Mouse (Mus musculus) brain, embryonic 18.5 days (tissue): ENCODE data around the gene Ccdc81.
A peak's percentile ranks its signal among the peaks of the same experiment; 100 is the strongest.

ENCODE experiments used
- DNase-seq: peaks from one replicate; pipeline ENCODE4 v3.0.0-alpha.2; 2012; ENCODE audit warnings: low read depth, low spot score

The Ccdc81 gene

DNA sequence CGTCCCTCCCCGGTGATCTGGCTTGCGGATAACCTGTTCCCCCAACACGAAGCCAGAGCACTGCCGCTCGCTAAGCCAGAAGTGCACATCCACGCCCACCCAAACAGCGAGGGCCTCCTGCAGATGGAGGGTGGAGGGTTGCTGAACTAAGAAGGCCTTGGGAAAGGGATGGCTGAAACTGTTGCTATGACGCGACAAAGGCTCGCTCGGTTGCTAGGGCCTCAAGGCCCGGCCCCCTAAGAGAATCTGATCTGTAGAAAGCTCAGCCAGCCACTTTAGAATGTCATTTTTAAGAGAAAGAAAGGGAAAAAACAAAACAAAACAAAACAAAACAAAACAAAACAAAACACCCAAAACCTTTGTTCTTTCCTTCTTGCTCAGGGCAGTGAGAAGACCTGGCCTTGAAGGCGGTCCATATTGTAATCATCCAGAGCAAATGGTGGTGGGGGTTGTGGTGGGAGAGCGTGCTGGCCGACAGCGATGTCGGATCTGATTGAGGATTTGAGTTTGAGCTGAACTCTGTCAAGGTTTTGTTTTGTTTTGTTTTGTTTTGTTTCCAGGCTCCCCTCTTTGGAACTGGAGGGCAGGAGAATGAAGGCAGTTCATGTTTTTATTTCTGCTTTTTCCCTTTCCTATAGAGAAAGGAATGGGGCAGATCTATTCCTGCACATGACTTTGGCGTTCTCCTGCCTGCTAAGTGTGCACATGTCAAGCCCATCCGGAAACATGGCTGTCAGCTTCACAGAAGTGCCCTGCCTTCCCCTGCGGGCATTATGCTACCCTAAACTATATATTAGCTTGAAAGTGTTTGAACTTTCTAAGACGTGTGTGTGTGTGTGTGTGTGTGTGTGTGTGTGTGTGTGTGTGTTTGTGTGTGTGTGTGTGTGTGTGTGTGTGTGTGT is at the start of gene Ccdc81:
Gene Ccdc81, minus strand, starts transcription at position 188 of the 902 bp plus-strand sequence.
- no peak for DNase-seq

DNA sequence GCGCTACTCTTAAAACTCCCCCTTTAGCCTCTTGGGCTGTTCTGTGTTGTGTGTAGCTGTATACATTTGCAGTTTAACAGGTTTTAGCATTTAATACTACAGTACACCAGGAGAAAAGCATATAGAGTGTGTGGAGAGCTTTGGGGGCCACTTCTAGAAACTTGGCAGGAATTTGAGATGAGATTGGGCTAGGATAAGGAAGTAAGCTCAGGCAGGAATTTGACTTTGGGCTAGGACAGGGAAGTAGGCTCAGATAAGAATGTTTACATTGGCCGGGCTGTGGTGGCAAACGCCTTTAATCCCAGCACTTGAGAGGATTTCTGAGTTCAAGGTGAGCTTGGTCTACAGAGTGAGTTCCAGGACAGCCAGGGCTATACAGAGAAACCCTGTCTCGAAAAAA is 46.0 kb upstream of the Ccdc81 start:
- DNase-seq, result no peak

DNA sequence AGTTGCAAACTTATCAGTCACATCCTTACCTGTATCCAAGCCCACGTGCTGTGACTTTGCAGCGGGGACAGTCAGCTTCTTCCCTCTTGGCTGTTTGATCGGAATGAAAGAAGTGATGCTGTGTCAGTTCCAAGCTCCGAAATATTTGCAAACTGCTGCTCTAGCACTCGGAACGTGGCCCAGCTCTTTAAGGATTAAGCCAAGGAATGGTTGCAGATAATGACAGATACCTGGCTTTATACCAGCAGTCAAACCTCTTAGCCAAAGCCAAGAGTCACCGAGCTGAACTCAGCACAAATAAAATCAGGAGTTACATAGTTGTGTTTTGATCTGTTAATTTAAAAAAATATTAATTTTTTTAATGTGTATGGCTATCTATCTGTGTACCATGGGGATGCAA is 44.6 kb upstream of the Ccdc81 start:
- DNase-seq, result no peak

DNA sequence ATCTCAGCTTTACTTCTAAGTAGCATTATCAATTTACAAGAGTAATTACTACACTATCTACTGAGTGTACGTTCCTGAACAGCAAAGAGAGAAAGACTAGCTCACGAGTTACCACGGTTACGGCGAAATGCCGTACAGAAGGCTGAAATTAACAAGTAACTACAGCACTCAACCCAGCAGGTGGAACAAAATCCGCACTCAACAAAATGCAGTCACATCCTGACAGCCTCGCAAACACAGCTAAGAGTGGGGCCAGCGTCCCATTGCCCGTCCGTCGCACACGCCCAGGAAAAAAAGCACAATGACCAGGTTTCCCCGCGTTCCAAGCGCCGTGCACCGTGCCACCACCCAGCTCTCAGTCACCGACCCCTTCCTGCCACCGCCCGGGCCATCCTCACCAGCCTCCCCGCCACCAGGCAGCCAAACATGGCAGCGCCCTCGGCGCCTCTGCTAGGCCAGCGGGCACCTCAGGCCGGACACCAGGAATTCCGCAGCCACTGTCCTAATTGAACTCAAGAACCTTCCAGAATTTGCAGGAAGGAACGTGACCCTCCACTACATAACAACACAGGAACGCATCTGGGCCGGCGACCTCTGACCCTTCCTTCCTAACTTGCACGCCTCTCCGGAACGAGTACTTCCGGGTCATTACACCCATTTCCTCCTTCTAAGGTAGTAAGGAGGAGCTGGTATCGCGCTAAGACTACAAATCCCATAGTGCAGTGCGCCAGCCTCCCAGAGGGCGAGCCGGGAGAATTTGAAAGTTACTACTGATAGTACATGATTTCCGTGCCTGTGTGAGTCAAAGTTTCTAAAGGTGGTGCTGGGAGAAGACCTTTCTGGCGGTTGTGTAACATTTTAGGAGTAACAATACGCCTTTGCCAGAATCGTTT is 37.4 kb upstream of the Ccdc81 start, which contains the start of gene Hikeshi:
Gene Hikeshi, minus strand, starts transcription at position 634 of the 893 bp plus-strand sequence.
- peak; percentile 92 for DNase-seq

DNA sequence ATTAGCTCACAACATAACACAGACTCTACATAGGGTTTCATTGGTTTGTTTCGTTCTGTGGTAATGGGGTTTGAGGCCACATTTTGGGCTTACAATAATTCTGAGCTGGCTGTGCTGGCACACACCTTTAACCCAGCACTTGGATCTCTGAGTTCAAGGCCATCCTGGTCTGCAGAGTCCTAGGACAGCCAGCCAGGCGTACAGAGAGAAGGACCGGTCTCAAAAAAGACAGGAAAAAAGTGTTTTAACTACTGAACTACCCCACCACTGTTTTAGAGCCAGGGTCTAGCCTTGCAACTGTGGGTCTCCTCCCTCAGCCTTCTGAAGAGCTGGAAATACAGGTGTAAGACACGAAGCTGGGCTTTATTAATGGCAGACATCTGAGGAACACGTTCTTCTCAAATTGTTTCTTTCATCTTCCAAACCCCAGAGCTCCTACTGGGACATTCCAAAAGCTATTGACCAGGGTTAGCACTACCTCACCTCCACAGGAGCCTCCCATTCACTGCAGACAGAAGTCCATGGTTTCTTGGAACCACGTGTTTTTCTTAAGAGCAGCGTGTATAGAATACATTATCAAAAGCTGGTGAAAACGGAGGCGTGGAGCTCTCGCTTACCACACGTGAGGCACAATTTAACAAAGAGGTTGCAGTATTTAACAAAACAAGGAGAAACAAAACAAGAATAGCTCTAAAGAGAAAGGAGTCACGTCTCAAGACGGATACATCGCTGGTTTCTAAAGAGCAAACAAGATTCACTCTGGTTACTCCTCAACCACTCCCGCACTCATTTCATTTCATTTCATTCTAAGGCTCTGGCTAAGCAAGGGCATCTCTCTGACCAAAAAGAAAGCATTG is 36.3 kb upstream of the Ccdc81 start:
- no peak for DNase-seq

DNA sequence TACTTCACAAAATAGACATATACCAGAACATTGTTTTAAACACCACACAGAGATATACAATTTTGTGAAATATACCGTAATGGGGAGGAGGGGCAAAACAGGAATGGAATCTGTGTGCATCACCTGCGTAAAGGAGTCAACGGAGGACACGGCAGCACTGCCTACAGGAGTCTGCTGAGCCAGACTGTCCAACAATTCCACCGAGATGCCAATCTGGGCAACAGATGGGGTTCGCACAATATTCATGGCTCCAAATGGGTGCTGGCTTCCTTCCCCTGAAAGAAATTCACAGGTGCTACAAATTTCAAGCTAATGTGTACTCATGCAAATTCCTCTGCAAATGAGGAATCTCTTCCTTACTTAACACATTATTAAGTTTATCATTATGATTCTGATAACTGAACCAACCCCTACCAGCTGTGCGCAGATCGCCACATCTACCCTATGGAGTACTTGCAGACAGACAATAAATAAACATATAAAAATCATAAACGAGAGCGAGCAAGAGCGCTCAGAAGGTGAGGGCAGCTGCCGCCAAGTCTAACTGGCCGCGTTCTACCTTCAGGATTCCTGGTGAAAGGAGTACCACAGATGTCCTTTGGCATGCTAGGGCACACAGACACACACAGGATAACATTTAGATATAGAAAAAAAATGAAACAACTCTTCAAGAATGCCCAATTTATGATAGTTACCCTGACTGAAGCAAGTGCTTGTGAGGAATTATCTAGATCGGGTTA is 20.2 kb upstream of the Ccdc81 start:
- DNase-seq, result no peak

DNA sequence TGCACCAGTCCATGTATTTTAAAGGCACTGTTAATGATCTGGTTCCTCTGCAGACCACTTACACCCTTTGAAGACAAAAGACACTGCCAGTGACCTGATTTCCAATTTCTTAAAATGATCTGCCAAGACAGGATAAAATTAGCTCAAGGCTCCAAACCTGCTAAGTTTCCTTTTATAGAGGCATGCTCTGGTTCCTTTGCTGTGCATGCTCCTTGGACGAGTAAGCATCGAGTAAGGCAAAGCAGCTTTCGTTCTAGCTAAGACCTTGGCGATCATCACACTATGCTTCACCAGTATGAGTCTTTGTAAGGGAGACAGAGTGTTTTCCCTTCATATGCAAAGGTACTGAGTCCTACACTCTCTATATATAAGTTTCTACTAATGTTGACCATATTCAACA is 14.3 kb upstream of the Ccdc81 start:
- DNase-seq, result no peak

DNA sequence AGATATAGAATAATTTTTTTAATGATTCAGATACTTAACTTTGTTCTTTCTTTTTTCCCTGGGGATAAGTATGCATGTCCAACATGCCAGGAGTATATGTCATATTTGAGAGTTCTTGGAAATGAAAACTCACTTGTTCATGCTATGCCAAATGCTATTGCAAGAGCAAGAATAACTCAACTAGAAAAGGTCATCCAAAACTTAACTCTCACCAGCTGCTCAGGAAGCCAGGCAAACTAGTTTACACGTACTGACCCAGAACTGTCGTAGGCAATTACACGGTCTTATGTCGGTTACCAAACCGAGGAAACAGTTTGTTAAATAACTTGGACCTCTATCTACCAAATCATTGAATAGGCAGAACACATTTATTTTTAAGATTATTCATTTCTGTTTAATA is 13.3 kb upstream of the Ccdc81 start:
- DNase-seq, result no peak

DNA sequence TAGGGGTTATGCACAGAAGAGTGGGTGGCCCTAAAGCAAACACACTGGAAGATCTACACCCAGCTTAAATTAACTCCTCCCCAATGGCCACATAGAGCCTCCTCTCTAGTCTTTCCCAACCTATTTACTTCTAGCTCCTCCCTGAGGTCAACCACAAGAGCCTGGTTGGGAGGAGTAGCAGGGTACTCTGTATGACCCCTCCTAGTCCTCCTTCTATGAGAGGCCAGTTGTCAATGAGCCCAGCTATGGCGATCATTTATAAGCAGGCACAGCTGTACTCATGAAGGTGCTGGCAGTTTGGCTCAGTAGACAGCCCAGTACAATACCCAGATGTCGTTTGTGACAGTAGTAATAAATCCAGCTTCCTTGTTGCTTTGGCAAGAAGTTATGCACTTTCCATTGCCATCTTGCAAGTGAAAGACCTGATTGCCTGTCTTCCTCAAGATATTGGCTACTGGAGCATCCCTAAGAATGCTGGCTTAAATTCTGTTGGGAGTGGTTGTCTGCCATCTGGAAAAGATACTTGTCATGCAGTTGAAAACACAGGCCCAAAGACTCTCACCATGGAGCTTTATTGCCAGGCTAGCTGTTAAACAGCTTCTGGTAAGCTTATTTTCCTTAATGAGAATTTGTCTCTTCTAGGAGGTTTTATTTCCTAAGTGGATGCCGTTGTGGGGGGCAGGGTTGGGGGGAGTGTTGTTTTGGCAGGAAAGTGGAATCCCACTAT is 10.2 kb upstream of the Ccdc81 start:
- DNase-seq, result no peak

DNA sequence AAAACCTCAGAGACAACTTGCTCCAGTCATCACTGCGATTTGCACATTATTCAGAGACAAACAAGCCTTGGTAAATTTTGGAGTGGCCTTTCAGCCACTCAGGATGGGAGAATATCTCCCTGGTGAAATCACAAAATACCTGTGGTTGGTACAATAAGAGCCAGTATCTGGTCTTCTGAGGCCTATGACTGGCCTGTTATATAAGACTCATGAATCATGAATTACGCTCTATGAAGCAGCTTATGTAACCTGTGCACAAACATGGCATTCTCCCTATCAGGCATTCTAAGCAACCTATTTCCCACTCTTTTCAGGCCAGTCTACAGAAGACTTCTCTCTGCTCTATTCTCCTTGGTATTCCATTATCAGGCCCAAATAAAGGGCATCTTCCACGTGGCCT is 8.9 kb upstream of the Ccdc81 start:
- DNase-seq, result no peak

DNA sequence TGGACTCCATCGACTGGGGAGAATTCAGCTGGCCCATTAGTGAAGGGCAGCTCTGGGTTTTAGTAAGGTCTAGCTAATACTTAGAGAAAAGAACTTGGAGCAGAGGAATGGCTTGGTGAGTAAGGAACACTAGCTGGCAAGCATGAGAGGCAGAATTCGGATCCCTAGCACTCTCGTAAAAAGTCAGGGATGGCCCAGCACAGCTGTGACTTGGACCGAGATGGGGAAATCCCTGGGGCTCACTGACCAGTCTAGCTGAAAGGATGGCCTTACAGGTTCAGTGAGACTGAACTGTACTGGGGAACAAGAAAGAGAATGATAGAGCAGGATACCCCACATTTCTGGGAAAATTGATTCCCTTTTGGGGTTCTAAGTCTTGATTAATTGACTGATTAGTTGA is 6.3 kb upstream of the Ccdc81 start:
- no peak for DNase-seq

DNA sequence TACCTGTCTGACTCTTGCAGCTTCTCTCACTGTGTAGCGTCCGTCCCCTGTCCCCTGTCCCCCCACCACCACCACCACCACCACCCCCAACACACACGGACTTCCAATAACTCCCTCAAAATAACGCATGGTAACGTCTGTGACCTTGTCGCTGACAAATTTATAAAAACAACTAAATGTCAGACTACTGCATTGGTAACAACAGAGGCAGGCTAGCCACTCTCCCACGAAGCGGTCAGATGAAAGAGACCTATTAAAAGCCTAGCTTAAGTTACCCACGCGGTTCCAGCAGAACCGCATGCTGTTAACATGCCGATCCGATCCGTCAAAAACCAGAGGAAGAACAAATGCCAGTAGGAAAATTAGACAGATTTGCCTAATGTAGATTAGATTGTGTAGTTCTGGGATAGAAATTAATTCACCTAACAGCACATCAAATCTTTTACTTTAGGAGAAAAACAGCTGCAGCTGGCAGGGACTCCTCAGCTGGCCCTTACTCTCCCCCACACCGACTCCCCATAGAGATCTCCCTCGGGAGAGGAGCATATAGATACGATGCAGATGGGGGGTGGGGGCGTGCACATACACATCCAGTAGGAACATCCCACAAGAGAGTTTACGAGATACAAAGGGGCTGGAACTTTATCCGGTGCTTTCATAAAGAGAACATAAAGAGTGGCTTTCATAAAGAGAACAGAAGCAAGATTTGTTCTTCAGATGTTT is 5.6 kb upstream of the Ccdc81 start:
- DNase-seq, result no peak

DNA sequence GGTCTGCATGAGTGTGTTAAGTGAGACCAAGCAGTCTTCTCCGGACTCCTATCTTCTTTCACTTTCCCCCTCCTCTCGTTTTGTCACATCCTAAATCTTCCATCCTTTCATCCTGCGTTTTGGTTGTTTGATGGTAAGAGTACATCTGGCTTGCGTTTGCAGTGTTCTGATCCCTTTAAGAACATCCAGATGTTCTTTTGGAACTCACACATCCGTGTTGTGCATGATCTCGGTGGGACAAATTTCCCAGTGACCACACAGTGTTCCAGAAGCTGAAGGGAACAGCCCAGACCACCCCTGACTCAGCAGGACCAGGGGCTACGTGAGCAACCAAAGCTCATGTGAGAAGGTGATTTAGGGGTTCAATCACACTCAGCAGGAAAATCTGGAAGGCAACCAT is 5.0 kb upstream of the Ccdc81 start:
- no peak for DNase-seq

DNA sequence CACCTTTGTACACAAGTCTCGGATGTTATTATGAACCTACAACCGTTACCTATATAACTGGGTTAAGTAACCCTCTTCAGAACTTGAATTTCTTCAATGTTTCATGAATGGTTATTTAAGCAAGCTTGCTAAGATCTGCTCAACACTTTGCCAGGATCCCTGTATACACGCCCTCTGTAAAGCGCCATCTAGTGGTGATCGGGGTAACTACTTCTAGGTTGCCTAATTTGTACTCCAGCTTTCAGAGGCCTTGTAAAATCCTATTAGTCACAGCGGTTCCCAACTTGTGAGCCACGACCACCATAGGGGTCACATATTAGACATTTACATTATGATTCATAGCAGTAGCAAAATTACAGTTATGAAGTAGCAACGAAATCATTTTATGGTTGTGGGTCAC is 4.5 kb upstream of the Ccdc81 start:
- DNase-seq, result no peak

DNA sequence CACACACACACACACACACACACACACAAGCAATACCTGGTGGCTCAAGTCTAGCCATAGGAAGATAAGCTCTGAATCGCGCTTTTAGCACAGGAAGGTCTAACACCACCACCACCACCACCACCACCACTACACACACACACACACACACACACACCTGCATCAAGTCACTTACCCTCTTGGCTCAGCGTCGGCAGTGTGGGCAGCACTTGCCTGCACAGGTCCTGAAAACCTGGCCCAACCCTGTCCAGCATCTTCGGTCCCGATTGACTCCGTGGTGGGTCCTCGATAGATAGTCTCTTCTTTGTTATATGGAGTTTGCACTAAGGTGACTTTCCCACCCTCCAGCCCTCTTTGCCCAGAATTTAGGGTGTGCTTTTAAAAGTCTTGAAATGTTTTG is 422 bp downstream of the Ccdc81 start:
- DNase-seq, result no peak

DNA sequence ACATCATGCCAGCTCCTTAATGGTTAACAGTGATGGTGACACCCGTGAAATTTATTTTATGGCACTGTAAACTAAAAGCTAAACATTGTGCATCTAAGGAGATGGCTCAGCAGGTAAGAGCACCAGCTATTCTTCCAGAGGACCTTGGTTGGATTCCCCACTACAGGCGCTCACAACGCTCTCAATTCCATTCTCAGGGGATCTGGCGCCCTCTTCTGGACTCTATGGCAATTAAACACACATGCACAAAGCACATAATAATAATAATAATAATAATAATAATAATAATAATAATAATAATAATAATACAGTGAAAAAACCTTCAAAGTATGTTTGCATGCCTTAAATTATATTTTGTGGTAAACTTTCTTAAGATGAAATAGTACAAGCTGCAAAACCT is 11.6 kb downstream of the Ccdc81 start:
- no peak for DNase-seq

DNA sequence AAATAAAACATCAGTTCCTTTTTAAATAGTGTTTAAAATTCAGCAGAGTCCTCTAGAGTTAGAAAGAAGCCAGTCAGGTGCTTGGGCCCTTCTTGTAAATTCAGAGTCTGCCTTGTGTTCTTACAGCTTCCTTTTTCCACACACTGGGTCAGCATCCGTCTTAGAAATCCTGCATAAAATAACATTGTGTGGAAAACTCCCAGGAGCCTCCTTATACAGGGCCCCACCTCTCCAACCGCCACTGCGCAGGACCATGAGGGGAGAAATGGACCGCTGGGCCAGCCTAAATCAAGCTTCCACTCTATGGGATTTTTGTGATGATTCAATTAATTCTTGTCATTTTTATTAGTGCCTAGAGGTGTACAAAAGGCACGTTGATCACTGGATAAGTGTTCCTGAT is 12.0 kb downstream of the Ccdc81 start:
- no peak for DNase-seq

DNA sequence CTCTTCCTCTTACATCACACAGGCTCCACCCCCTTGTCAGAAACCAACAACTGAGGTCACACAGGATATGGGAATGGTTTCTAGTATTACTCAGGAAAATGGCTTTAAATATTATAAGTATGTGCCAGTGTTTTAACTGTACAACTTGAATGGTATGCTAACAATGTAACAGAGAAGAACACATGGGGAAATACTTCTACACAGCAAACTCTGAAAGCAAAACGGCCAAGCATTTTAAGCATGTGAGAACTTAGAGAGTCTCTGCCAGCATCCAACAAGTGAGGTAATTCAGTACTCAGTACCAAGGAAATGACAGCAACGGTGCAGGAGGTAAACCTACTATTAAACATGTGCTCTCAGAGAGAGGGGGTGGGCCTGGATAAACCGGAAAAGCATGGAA is 18.9 kb downstream of the Ccdc81 start:
- no peak for DNase-seq

DNA sequence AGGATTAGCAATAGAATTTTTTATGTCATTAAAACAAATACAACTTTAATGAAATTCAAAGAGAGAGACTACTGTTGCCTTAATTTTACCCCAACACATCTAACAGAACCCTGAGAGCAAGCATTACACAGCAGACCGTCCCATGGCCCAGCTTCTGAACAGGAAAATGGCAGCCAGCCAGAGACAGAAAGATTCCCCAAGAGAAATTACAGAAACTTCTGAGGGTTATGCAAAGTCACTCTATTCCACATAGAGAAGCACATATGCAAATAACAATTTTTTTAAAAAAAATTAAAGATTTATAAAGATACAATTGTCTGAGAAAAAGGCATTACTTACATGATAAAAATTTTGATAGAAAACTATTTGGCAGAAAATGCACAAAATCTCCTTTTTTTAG is 23.7 kb downstream of the Ccdc81 start:
- no peak for DNase-seq

DNA sequence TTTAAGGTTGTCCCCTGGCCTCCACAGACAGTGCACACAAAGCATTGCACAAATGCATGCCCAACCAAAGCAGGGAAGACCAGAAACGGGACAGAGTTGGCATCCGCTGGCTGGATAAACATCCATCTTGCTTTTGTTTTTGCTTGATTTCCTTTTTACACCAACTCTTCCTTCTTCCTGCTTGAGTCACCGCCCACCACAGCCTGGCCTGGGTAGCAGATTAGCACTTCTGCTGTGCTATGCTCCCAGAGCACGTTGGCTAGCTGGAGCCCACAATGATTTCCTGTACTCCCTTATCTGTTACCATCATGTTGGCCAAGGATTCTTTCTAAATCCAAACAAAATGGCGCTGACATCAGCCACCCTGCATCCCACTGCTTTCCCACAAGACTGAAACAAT is 36.2 kb downstream of the Ccdc81 start:
- no peak for DNase-seq
